Mouse (Mus musculus): Measurements from ENCODE around the gene Vps8.

- TF ChIP-seq POLR2A (IDR thresholded peaks at IDR 0.05; ENCODE audit: low read depth, low read length) = no peak
- TF ChIP-seq CTCF (conservative IDR thresholded peaks at IDR 0.05 in 1 of 2, IDR thresholded peaks at IDR 0.05 in 1 of 2; ENCODE audit: low read depth in 2 of 2, low read length in 2 of 2) = no peak
- TF ChIP-seq EP300 (IDR thresholded peaks at IDR 0.05; ENCODE audit: low read length) = no peak
- TF ChIP-seq ZKSCAN1 (IDR thresholded peaks at IDR 0.05; ENCODE audit: borderline replicate concordance, low read depth, low read length) = no peak
- no peak for TF ChIP-seq ZC3H11A (IDR thresholded peaks at IDR 0.05; ENCODE audit: low read depth, low read length)
- TF ChIP-seq UBTF (IDR thresholded peaks at IDR 0.05; ENCODE audit: low read depth, low read length) = no peak
- no peak for TF ChIP-seq USF1 (IDR thresholded peaks at IDR 0.05; ENCODE audit: low read depth, low read length)
Measured at GRCm38 (mm10) chr16:21653151-21653550, 230.2 kb downstream of the Vps8 start.

All from CH12.LX (cell line).